Comparison of ENCODE assay signal across 36 mouse cellular contexts in the genomic region with DNA sequence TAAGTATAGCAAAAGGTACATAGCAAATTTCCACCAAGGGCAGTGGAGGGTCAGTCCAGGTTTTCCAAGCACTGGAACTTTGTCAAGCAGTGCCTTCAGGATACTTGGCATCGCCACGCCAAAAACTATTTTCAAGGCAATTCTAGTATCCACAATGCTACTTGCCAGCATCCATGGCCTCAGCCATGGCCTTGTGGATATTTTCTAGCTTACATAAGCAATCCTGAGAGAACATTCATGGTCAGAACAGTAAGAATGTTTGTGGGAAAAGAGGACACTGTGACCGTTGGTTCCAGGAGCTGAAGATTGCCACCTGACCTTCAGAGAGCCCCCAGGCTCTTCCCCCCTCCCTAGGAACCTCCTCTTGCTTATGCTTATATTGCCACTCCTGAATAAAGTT. TPM values are rescaled to one million over a fixed set of nuclear protein-coding genes. Genes with fewer than 3 reads are reported as not detected.
"Had no signal": no experiment of that assay in that cellular context is flagged by ENCODE, and none has a peak within 500 bp of the region (broad histone marks: within the 10 kb centered on the region; RNA-seq: fewer than 3 reads in every experiment).

No protein-coding gene starts in this region.

RNA-seq across cellular contexts. Expression of a gene that starts 15.2 kb away (rescaled TPM):
- total RNA-seq: gastrocnemius, adult 18-20 months; gastrocnemius, postnatal 14 days; gastrocnemius, postnatal 36 days; heart, adult 2 months; heart, postnatal 14 days; heart, postnatal 36 days; hematopoietic stem cell, adult 5-6 weeks; layer of hippocampus, adult 18-20 months; layer of hippocampus, postnatal 14 days; layer of hippocampus, postnatal 36 days; left cerebral cortex, adult 18-20 months; left cerebral cortex, adult 8-10 months; left cerebral cortex, postnatal 10 days; left cerebral cortex, postnatal 25 days; left cerebral cortex, postnatal 4 days; liver, adult 2 months had no signal
- polyA plus RNA-seq: gonadal fat pad, adult 2 months; heart, adult 2 months; heart, embryonic 11.5 days; heart, embryonic 15.5 days; heart, postnatal 0 days; hindbrain, embryonic 11.5 days; hindbrain, embryonic 13.5 days; hindbrain, embryonic 15.5 days; intestine, embryonic 14.5 days; intestine, embryonic 16.5 days; kidney, adult 2 months; kidney, embryonic 15.5 days; kidney, postnatal 0 days; large intestine, adult 2 months; limb, embryonic 11.5 days; limb, embryonic 13.5 days; limb, embryonic 15.5 days; liver, adult 2 months; liver, embryonic 12.5 days; liver, embryonic 14.5 days had no signal

RNA-seq across cellular contexts. Expression of a gene that starts 34.2 kb away (rescaled TPM):
- total RNA-seq: gastrocnemius, adult 18-20 months; gastrocnemius, postnatal 14 days; gastrocnemius, postnatal 36 days; heart, adult 2 months; heart, postnatal 14 days; heart, postnatal 36 days; hematopoietic stem cell, adult 5-6 weeks; hindbrain, postnatal 0 days; layer of hippocampus, adult 18-20 months; layer of hippocampus, postnatal 14 days; layer of hippocampus, postnatal 36 days; left cerebral cortex, adult 18-20 months; left cerebral cortex, adult 8-10 months; left cerebral cortex, postnatal 10 days; left cerebral cortex, postnatal 25 days; left cerebral cortex, postnatal 4 days; liver, adult 2 months had no signal
- polyA plus RNA-seq: gonadal fat pad, adult 2 months; heart, adult 2 months; heart, embryonic 11.5 days; heart, embryonic 13.5 days; heart, embryonic 15.5 days; heart, postnatal 0 days; hindbrain, embryonic 11.5 days; hindbrain, embryonic 13.5 days; hindbrain, embryonic 15.5 days; intestine, embryonic 14.5 days; intestine, embryonic 16.5 days; kidney, adult 2 months; kidney, embryonic 15.5 days; kidney, postnatal 0 days; large intestine, adult 2 months; limb, embryonic 11.5 days; limb, embryonic 13.5 days; limb, embryonic 15.5 days; liver, adult 2 months; liver, embryonic 12.5 days; liver, embryonic 14.5 days had no signal
